Mouse (Mus musculus) natural killer cell, adult 2 months (primary cell): ENCODE data around the gene Kpnb1.
"Not testable (repeated sequence)": the region's sequence is repeated elsewhere in the genome, so short reads cannot be mapped to it uniquely, and the experiment has no call there.

Source experiments
- DNase-seq, 2 experiments: peaks; one replicate each; pipeline ENCODE4 v3.0.0; 2022; ENCODE audit warnings: low spot score in 2 of 2

The Kpnb1 gene

DNA sequence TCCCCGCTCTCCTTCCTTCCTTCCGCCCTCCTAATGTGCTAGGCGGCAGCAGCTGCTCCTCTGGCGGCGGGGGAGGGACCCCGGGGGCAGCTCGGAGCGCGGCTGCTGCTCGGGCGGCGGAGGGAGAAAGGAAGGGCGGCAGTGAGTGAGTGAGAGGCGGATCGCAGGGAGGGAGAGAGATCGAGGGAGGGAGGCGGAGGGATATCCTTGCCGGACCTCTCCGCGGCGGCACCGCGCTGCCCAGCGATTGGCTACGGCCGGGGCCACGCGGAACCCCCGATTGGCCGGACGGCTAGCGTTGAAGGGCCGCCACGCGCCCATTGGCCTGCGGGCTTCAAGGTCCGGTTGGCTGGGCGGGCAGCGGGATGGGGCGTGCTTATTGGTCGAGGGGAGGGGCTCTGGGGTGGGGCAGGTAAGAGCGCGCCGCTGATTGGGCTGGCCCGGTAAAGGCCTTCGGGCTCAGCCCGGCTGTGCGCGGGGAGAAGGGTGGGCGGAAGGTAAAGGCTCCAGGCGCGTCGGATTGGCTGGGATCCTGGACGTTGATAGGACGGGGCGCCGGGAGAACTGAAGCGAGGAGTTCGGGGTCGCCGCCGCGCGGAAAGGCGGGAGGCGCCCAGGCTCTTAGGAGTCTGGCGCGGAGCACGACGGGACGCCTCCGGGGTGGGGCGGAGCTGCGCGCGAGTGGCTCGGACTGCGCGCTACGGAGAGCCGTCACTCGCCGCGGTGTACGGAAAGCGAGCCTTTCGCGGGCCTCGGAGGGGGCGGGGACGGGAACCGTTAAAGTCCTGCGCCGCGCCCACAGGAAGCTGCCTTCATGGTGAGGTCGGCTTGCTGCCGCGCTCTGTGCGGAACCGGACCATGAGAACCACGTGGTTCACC, at the start of gene Kpnb1:
Kpnb1 (minus strand) TSS at position 118 of the 879 bp plus-strand sequence.
- peak; percentile 98 to 99 for DNase-seq

DNA sequence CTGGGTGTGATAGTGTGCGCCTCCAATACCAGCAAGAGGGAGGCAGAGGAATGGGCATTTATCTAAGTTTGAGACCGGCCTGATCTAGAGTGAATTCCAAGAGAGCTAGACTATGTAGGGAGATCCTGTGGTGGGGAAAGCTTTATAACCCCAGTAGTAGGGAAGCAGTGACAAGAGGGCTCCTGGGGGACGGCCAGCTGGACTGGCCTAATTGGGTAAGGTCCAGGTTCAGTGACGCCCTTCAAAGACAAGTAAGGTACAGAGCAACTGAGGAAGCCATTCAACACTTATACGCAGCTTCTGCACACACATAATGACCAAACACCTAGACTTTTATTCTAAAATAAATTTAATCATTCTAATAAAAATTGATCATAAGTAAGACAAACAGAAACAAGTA, 44.8 kb upstream of the Kpnb1 start:
- DNase-seq, result no peak

DNA sequence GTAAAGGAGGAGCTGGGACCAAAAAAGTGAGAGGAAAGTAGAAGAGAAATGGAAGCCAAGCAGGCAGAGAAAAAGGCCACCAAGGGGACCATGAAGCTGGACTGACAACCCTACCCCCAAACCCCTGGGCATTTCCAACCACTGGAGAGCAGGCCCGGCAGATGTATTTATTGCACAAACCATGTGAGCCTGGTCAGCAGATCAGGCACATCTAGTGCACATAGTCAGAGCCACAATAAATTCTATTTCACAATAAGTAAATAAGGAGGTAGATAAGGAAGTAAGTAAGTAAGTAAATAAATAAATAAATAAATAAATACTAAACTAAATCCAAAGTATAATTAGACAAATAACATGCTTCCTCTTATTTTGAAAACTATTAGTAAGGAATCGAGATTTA, 41.7 kb upstream of the Kpnb1 start:
- DNase-seq, result no peak

DNA sequence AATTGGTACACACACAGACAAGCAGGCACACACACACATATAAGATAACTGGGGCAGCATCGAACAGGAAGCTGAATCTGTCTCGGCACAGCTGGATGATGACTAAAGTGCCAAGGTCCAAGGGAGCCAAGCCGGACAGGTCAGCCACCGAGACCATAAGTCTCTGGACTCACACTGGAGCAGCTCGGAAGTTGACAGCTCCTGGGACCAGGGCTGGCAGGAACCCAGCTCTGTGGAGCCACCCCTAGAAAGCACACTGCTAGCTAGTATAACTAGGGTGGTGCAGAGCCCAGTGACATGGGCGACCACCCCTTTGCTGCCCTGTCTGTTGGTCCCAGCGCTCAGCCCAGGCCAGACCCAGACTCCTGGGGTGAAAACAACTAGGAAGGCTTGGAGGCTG, 41.3 kb upstream of the Kpnb1 start:
- DNase-seq, result no peak

DNA sequence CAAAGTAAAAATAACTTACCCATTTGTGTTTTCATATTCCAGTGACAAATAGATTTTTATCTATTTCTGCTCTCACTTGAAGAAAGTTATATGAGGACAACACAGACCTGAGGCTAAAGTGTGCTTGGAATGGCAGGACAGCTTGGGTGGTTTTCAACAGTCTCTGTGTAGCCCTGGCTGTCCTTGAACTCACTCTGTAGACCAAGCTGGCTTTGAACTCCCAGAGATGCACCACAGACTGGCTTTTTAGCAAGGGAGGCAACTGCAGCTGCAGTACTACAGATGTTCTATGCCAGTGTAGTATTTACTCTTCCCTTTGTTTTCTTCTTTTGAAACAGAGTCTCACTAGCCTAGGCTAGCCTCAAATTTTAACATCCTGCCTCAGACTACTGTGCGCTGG, 38.5 kb upstream of the Kpnb1 start:
- no peak for DNase-seq

DNA sequence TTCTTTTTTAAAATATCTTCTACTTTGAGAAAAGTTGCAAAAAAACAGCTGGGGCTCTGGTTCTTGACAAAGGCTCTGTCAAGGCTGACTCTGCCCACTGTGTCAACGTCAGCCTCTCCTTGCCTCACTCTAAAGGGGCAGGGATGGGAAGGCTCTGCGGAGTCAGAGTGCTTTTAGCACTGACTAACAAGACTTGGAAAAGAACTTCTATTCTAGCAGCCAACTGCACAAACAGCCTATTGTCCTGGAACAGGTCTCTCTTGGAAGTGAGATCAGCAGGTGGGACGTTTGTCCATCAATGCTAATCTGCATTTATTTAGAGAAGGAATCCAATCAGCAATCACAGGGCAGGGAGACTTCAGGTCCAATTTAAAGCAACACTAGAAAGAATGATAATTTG, 35.8 kb upstream of the Kpnb1 start:
- no peak for DNase-seq

DNA sequence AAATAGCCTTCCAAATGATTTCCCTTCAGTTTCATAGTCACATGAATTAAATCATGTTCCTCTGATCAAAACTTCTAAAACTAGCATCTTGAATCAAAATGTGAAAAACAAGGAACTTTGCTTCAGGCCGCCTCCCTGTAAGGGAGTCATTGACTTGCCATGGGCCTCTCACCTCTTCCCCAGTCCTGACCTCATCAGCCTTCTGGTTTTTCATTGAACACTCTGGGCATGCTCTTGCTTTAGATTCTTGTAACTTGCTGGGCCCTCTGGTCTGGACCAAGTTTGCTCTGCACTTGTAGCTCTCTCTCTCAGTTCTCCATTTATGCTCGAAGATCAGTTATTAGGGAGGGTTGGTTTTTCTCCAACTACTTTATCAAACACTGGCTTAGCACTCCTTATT, 33.9 kb upstream of the Kpnb1 start:
- no peak for DNase-seq

DNA sequence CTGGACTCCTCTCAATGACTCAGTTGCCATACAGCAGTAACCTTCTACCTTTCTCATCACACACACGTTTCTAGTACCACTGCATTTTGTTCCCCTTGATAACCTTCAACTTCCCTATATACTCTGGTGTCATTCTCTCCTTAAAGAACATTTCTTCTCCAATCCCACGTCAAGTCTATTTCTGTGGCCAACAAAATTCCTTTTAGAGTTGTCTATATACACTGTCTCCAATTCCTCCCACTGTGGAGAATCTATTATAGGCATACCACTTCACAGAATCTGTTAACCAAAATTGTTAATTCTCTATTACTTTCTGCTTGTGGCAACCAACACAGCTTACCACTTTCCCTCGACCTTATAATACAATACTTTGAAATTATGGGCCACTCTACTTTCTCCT, 32.5 kb upstream of the Kpnb1 start:
- DNase-seq, result no peak

DNA sequence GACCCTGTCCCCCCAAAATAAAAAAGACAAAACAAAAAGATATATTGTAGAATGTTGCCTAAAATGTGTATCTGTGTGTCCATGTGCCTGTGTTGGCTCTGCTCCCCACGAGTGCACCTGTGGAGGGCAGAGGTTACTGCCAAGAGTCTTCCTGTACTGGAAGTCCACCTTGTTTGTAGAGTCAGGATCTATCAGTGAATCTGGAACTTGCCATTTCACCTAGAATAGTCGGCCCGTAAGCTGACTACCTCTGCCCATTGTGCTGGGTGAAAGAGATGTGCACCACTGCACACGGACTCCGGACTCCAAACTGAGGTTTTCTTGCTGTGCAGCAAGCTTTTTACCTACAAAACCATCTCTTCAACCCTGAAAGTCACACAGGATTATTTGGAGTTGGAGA, 26.7 kb upstream of the Kpnb1 start:
- DNase-seq, result no peak

DNA sequence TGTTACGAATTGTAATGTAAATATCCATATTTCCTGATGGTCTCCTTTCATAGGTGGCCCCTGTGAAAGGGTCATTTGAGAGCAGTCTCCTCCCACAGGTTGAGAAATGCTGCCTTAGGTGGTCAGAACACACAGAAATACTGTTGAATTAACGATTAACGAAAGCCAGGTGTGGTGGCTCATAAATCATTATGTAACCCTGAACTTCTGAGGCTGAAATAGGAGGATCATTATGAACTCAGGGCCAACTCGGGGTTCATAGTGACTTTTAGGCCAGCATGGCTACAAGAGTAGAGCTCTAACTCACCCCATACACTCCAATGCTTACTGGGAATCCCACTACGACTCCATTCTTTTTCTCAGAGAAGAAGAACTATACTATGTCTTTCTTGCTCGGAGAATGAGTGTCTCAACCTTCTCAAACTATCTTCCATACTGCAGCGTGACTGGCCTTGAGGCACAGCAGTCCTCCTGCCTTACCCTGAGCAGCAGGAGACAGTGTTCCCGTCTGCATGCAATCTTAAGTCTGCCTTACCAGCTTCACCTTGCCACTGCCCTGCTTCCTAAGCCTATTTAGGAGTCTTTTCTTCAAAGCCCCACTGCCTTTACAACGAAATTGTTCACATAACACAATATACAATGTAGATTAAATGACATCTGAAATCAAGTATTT, 23.2 kb upstream of the Kpnb1 start:
- no peak for DNase-seq

DNA sequence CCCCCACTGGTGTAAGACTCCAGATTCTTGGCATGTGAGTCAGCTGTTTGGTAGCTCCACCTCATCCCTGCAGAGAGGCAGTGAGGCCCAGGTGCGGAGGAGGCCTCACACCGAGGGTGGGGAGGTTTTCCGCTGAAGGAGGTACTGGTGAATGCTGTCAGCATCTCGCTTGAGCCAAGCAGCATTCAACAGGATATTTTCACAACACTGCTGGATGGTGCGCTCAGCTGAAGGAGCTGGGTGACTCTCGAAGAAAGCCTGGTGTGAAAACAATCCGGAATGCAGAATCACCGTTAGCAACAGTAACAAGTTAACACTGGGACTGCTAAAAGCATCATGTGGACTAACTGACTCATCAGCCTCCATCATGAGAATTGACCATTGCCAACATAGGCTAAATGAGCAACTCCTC, 19.3 kb upstream of the Kpnb1 start:
- no peak for DNase-seq

DNA sequence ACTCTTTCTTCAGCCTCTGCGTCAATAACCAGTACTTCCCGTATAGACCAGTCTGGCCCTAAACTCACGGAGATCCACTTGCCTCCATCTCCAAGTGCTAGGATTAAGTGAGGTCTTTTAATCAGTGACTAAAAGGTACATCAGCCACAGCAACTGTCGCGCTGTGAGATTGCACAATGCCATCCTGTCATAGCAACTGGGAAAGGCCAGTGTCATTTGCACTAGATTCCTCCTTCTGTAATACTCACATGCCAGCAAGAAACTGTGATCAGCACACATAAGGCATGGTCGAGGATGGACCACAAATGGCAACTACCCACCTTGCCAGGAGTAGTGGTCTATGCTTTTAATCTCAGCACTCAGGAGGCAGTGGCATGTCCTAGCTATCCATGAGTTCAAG, 11.8 kb upstream of the Kpnb1 start:
- DNase-seq, result no peak

DNA sequence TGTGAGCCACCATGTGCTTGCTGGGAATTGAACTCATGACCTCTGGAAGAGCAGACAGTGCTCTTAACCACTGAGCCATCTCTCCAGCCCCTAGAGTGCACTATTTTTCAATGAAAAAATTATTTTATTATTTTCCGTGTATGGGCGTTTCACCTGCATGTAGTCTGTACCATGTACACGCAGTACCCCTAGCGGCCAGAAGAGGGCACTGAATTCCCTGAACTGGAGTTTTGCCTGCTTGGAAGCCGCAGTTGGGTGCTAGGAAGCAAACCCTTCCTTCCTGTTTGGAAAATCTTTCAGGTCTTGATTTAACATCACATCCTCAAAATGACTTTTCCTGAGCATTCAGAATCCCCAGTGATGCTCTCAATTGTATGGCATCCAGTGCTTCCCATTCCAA, 10.9 kb upstream of the Kpnb1 start:
- DNase-seq, result peak; percentile 43 to 56

DNA sequence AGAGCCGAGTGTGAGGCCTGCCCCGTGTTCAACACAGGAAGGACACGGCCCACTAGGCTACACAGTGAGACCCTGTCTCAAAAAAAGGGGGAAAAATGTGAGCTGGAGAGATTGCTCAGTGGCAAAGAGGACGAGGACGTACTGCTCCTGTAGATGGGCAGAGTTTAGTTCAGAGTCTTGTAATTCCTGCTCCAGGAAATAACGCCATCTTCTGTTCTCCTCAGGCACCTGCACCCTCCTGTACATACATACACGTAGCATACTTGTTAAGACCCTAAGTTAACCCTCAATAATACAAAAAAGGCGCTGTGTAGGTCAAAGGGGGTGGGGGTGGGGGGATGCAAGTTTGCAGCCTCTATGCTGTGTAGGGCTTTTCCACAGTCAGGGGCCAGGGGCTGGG, 9.3 kb upstream of the Kpnb1 start:
- no peak for DNase-seq

DNA sequence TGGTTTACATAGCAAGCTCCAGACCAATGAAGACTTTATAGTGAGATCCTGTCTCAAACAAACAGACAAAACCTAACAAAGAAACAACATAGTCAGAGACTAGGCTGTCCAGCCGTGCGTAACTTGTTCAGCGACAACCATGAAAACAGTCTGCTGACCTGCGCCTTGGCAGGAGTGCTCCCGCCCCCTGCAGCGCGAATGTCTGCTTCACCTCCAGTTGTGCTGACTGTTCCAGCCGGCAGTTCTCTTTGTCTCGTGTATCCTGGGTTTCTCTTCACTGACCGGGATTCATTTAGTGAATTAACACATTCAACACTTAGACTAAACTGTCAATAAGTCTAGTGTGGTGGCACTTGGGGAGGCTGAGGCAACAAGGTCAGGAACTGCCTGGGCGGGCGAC, 8.9 kb upstream of the Kpnb1 start:
- DNase-seq, result no peak

DNA sequence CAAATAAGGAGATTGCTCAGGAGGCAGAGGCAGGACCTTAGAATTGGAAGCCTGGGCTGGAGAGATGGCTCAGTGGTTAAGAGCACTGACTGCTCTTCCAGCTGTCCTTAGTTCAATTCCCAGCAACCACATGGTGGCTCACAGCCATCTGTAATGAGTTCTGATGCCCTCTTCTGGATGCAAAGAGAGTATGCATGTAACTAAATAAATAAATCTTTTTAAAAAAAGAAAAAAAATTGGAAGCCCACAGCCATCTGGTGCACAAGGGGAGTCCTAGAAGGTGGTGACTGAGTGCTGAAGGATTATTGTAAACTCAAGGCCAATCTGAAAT, 4.9 kb upstream of the Kpnb1 start:
- no peak for DNase-seq

DNA sequence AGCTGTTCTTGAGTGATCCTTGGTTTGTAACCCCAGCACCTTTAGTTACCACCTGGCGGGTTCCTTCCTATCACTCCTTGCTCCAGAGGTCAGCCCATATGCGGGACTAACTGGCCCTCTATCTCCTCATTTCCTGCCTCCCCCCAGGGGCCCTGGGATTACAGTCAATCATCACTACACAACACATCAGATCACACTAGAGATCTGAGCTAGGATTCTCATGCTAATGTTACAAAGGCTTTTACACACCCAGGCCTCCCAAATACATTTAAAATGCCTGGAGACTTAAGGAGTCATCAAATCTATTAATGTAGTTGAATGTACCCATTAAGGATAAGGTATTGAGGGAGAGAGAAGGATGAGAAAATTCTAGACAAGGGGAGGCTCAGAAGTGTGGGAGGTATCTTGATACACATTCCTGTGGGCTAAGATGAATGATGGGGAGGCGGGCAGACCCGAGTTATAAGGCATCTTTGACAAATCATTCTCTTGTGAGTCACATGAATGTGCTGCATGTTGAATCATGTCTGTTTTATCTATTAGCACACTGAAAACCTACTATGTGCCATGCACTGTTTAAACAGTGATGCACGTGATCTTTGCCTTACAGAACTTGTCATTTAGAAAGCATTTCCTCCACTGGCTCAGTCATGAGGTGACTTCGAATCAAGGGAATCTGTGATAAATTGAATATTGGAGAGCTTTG, 4.4 kb upstream of the Kpnb1 start:
- no peak for DNase-seq

DNA sequence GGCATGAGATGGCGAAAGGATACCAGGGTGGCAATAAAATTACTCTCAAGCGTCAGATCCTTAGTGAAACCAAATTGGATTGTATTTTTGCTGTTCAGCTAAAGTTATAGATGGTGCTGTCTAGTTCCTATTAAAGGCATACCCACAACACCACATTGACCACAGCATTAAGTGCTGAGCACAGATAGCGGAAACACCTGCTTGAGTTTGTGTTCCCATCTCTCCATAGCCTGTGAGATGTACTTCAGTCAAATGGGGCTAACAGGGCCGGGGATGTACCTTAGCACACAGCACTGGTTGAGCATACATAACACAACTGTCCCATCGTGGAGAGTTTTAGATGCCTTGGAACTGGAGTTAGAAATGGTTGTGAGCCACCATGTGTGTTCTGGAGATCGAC, 3.3 kb upstream of the Kpnb1 start:
- DNase-seq, result no peak

DNA sequence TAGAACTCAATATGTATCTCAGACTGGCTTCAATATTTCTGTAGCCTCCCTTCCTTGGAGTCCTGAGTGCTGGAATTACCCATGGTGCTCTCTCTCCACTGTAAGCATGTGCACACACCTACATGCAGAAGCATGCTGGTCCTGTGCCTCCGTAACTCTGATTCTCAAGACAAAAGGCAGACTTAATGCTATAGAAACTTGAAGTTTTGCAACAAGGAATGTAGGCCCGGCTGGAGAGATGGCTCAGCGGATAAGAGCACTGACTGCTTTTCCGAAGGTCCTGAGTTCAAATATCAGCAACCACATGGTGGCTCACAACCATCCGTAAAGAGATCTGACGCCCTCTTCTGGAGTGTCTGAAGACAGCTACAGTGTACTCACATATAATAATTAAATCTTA, 2.0 kb upstream of the Kpnb1 start:
- DNase-seq, result not testable (repeated sequence)

DNA sequence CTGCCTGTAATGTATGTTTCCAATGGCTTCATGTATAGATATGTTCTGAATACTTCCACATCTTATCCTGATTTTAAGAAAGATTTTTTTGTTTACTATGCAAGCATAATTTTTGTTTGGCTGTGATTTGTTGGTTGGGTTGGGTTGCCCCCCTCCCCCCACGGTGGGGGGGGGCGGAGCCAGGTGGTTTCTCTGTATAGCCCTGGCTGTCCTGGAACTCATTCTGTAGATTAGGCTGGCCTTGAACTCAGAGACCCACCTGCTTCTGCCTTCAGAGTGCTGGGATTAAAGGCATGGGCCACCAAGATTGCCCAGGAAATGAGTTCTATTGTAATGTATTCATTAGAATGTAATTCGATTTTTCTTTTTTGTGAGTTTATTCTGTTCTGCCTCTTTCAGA, 1.6 kb upstream of the Kpnb1 start:
- no peak for DNase-seq

DNA sequence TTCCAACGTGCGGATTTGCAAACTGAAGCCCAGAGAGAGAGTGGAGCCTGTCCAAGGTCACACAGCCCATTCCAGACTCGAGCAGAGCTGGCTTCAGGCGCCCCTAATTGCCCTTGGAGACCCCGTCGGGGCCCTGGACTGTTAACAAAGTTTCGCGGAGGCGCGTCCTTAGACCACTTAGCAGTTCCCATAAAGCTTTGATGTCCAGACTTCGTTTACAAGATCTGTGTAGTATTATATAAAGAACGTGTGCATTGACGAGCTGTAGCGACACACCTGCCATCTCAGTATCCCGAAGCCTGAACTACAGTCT, 918 bp upstream of the Kpnb1 start:
- no peak for DNase-seq

DNA sequence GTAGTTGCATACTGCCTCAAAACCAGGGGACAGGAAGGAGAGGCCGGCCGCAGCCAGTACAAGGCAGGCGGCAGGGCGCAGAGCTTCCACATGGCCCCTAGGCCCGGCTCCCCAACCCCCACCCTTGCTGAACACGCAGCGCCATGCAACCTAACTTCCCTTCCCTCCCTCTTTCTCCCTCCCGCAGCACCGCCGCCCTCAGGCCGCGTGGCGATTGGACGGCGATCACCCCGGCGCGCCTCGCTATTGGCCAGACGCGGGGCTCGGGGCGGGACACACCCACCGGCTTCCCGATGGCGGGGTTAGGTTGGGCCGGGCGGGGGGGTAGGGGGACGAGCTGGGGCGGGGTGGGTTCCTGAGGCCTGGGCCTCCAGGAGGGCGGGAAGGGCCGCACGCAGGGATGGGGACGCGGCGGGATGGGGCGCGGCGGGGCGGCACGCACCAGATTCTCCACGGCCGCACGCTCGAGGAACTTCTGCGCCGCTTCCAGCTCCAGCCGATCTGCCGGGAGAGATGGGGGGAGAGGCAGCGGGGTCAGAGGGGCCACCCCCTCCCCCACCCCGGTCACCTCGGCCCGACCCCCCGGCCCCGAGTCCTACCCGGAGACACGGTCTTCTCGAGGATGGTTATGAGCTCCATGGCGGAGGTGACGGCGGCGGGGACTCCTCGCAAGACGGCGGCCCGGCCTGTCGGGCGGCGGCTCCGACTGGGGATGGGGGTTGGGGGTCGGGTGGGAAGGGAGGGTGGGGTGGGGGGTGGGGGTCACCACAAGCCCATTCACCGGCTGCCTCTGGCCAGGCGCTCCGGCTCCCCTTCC, 526 bp downstream of the Kpnb1 start:
- DNase-seq, result peak; percentile 92 to 95
